Mouse (Mus musculus): ENCODE data around the gene Ahcyl2.
"Not testable (repeated sequence)": the region's sequence is repeated elsewhere in the genome, so short reads cannot be mapped to it uniquely, and the experiment has no call there.

Gene Ahcyl2

DNA sequence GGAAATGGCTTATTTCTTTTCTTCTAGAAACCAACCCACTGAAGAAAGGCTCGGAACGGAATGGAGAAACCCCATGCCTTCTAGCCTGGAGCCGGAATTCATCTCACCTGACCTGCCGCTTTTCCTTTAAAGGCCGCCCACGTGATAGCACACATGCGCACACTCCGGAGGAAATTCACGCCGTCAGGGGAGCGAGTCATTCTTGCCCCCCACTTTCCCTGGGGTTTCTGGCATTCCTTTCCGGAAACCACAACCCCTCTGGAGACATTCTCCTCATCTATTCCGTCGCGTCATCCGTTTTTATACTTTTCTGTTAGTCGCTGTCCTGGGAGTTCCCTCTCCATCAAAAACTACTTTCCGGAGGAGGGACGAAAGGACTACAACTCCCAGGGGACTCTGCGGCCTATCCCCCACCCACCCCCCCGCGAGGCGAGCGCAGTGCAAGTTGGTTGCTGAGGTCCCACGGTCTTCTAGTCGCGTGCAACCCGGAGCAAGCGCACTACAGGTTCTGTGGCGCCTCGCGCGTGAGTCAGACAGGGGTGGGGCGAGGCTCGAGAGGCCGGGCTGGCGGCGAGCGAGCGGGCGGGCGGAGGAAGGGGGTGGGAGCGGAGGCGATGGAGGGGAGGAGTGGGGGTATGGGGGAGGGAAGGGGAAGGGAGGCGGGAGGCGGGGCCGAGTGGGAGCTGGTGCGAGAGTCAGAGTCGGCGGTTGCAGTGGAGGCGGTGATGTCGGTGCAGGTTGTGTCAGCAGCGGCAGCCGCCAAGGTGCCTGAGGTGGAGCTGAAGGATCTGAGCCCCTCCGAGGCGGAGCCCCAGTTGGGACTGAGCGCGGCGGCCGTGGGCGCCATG is at the start of gene Ahcyl2:
Gene Ahcyl2, plus strand, starts transcription at position 199 of the 848 bp plus-strand sequence.
- DNase-seq (ENCODE audit: low read depth, low spot score), result peak; percentile 82

DNA sequence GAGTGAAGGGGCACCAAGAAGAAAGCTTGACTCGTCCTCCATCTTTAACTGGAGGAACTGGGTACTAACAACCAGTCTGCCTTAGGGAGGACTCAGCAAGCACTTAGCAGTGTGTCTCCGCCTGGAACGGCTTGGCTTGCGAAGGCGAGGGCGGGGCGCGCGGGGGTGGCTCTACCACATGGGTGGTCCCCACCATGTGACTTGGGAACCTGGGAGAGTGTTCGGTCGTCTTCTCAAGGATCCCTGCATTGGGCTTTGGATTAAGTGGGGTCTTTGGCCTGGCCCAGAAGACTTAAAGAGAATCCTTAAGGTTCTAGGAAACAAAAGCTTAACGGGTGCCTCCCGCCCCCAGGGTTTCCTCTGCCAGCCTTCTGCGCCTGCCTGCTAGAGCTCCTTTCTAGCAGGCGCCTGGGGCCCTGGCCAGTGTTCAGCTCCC is 48.9 kb upstream of the Ahcyl2 start:
- DNase-seq (ENCODE audit: low read depth, low spot score), result no peak

DNA sequence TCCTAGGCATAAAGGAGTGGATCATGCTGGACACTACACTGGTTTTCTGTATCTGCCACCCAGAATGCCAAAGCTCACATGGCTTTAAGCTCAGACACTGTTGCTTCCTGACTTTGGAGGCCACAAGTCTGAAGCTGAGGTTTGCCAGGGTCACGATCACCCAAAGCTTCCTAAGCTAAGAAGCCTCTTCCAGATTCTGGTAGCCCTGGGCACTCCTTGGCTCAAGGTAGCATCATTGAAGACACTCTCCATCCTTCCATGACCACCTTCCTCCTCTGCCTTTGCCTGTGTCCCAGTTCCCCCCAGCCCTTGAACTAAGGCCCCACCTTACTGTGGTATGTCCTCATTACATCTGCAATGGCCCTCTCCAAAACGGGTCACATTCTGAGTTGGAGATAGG is 45.9 kb upstream of the Ahcyl2 start:
- no peak for DNase-seq (ENCODE audit: low read depth, low spot score)

DNA sequence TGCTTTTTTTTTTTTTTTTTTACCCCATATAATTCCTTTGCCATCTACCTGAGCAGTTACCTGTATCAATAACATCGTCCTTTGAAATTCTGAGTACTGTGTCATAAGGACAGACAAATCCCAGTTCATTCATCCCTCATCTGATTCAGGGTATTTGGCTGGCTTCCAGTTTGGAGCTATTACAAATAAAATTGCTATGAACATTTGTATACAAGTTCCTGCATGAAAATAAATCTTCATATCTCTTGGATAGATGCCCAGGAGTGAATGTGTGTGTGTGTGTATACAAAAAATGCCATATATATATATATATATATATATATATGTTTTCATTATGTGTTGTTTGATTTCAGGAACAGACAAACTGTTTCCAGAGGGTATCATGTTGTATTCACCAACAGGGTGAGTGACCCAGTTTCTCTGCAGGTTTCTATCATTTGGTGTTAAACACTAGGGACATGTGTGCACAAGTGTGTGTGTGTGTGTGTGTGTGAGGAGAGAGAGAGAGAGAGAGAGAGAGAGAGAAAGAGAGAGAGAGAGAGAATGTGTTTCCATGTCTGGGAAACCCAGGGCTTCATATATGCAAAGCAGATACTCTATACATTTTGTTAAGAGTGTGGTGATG is 41.1 kb upstream of the Ahcyl2 start:
- no peak for DNase-seq (ENCODE audit: low read depth, low spot score)

GRCm38 (mm10) chr6:29728035-29728434 is 39.8 kb upstream of the Ahcyl2 start:
- no peak for DNase-seq (ENCODE audit: low read depth, low spot score)

- no peak for DNase-seq (ENCODE audit: low read depth, low spot score)
These were observed 38.3 kb upstream of the Ahcyl2 start for GRCm38 (mm10) chr6:29729491-29729890.

GRCm38 (mm10) chr6:29735336-29735688 is 32.5 kb upstream of the Ahcyl2 start, which contains the start of gene Smo:
Gene Smo (plus strand): TSS chr6:29735503.
- no peak for DNase-seq (ENCODE audit: low read depth, low spot score)

- DNase-seq (ENCODE audit: low read depth, low spot score), result no peak
These were observed 31.9 kb upstream of the Ahcyl2 start for GRCm38 (mm10) chr6:29735689-29736451.

DNA sequence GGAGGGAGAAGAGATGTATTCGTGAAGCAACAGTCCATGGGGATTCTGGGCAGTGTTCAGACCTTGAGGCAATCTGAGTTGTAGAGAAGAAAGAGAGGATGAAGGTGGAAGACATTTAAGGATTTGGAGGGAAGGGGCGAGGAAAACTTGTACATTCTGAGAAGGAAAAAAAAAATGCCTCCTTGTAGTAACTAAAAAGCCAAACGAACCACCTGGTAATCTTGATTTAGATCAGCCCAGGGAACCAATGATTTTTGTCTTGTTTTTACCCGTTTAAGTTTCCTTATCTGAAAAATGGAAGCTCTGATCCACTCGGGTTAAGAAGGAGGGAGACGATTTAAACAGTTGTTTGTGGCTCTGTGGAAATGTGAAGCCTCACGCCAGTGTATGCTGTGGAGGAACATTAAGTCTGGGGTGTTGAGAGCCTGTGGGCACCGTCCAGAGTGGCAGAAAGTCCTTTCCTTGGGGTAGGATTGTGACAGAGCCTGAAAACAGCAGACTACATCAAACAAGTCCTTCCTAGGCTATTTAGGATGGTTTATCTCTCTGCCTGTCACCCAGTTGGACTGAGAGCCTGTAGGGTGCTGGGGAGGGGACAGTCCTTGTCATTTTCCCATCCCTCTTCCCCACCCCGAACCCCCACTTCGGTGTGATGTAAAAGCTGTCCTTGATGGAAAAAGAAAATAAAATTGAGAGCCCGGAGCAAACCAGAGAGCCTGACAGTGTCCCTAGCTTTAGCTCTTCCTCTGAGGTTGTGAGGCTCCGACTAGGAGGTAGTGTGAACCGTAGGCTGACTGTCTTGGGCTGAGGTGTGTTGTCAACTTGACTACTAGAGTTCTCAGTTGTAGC is 31.0 kb upstream of the Ahcyl2 start:
- no peak for DNase-seq (ENCODE audit: low read depth, low spot score)

GRCm38 (mm10) chr6:29751466-29752152 is 16.2 kb upstream of the Ahcyl2 start:
- no peak for DNase-seq (ENCODE audit: low read depth, low spot score)

DNA sequence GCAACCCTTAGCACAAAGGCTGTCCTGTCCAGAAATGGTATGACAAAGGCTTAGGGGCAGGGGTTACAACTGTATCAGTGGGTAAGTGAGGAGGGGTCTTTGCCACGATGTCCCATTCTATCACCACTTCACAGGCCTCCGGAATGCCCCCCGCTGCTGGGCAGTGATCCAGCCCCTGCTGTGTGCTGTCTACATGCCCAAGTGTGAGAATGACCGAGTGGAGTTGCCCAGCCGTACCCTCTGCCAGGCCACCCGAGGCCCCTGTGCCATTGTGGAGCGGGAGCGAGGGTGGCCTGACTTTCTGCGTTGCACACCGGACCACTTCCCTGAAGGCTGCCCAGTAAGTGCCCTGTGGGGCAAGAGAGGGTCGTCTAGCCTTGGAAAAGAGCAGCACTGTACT is 14.5 kb upstream of the Ahcyl2 start:
- DNase-seq (ENCODE audit: low read depth, low spot score), result no peak

GRCm38 (mm10) chr6:29756001-29756400 is 11.8 kb upstream of the Ahcyl2 start:
- DNase-seq (ENCODE audit: low read depth, low spot score), result no peak

DNA sequence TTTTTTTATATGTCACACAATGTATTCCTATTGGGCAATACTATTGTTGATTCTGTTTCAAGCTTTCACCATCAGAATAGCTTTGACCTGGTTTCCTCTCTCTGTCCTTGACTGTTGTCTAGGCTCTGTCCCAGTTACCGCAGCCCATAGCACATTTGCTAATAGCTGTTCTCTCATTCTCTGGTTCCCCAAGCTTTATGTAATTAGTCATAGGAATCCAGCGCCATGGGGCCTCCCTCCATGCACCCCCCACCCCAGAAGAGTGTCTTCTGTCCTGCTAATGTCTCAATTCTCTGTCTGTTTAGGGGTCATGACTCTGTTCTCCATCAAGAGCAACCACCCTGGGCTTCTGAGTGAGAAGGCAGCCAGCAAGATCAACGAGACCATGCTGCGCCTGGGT is 11.3 kb upstream of the Ahcyl2 start:
- DNase-seq (ENCODE audit: low read depth, low spot score), result no peak

- peak; percentile 57 for DNase-seq (ENCODE audit: low read depth, low spot score)
These were observed 9.4 kb upstream of the Ahcyl2 start for GRCm38 (mm10) chr6:29758417-29758816.

DNA sequence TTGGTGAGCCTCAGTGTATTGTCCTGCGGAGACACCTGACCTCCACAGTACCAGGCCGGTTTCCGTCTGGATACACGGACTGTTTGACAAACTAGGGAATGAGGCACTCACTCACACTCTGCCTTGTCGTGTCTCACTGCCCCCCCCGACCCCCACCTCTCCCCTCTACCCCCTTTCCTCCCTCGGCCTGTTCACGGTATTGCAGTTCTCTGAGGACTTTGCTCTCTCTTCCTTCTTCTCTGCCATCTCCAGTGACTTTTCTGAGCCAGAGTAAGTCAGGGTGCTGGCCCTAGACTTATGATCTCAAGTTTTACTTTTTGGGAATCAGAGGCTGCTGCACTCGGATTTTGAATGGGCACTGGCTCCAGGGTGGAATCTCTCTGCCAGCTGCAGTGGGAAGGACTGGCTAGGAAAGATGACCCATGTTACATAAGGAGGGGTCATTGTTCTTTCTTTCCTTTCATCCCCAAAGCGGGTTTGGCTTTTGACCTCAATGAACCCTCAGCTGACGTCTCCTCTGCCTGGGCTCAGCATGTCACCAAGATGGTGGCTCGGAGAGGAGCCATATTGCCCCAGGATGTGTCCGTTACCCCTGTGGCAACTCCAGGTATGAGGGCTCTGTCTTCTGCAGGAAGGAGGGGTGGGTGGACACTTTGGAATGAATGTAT is 8.7 kb upstream of the Ahcyl2 start:
- no peak for DNase-seq (ENCODE audit: low read depth, low spot score)

GRCm38 (mm10) chr6:29760397-29760796 is 7.4 kb upstream of the Ahcyl2 start:
- DNase-seq (ENCODE audit: low read depth, low spot score), result not testable (repeated sequence)

GRCm38 (mm10) chr6:29761282-29761681 is 6.5 kb upstream of the Ahcyl2 start:
- no peak for DNase-seq (ENCODE audit: low read depth, low spot score)

GRCm38 (mm10) chr6:29762524-29762923 is 5.3 kb upstream of the Ahcyl2 start:
- no peak for DNase-seq (ENCODE audit: low read depth, low spot score)

- no peak for DNase-seq (ENCODE audit: low read depth, low spot score)
These were observed 937 bp upstream of the Ahcyl2 start for GRCm38 (mm10) chr6:29766874-29767273.

DNA sequence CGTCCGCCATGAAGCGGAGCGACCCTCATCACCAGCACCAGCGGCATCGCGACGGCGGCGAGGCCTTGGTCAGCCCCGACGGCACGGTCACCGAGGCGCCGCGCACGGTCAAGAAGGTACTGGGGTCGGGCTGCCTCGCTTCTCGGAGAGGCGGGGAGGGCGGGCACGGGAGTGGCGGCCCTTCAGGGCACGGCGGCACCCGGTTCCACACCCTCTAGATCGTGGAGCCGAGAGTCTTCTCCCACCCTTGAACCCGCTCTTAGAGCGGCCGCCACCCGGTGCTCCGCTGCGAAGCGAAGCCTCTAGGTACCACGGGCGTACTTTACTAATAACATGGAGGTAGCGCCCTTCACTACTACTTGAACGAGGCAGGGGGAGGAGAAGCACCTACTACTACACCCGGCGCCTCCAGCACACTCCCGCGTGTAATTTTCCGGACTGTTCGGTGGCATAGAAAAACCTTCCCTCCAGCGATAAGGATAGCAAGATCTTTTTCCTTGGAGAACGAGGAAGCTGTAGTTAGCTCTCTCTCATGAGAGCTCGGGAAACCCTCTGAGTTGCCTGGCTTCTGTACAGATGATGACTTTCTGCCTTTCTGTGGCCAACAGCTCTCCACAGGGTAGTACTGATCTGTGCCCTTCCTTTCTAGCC is 1.1 kb downstream of the Ahcyl2 start:
- DNase-seq (ENCODE audit: low read depth, low spot score), result no peak
